Mouse (Mus musculus): ENCODE measurements around the gene Mroh3. TPM values are rescaled to one million over a fixed set of nuclear protein-coding genes. Genes with fewer than 3 reads are reported as not detected.

Gene Mroh3
- 1.6 and 2.6 TPM in 2 replicates for polyA plus RNA-seq (2012; rRNA removed)

DNA sequence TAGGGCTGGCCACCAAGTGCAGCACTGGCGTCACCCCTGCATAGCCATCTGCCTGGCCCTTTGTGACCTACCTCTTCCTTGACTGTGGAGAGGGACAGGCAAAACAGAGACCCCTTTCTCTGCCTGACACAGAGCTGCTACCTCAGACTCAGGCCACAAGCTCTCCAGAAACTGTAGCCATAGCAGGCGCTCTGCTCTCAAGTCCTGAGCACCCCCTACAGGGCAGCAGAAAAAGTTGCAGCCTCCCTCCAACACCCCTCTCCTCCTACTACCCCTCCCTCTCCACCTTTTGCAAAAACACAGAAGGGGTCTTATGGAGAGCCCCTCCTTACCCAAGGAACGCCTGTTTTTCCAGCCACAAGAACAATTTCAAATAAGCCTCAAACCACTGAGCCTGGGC is at the start of gene Mroh3:
TSS of gene Mroh3 (minus strand) at position 26 of the 400 bp plus-strand sequence.

DNA sequence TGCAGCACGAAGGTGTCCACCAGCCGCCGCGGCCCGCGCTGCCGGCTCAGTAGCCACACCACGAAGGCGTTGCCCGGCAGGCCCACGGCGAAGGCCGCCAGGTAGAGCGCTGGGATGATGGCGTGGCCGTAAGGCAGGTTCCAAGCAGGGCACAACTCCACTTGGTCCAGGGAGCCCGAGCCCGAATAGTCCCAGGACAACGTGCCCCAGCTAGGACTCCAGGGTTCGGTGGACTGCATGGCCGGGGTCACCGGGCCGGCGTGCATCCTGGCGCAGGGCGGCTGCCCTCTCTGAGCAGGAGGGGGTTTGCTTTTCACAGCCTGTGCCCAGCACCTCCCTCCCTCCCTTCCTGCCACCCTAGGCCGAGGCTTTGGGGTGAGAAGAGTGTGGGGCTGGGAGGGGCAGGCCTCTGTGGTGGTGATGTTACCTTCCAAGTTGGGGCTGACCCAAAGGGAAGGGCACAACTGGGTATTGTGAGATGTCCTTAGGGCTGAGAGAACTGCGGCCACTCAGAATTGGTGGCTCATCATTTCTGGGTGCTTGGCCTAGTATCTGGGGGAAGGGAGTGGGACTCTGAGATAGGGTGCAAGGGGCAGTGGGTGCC is 48.1 kb upstream of the Mroh3 start, which contains the start of gene Gpr25:
TSS of gene Gpr25 (minus strand) at position 239 of the 604 bp plus-strand sequence.

DNA sequence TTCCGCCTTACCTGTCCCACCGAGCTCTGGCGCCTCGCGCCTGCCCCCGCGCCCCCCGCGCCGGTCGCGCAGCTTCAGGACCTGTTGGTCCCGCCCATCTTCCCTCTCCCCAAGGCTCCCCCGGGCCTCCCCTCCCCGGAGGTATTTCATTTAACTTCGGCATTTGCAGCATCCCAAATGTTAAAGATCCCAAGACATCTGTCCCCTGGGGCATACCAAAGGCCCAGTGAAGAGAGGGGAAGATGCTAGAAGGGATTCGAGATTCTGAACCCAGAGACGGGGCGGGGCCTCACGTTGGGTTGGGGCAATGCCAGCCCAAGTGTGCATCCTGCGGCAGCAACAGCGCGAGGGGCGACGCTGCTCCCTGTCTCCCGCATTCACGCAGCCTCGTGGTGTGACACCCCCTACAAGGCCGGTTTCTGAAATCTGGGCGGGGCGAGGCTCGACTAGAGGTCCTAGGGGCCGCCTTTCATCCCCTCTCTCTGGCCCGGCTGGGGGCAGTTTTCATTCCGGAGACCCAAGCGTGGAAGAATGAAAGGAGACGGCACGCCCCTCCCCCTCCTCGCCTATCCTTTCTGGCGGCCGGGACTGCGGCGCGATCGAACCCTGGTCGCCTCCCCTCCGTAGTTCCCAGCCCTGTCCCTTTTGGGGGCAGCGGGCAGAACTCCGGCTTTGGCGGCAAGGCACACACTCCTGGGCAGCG is 21.4 kb upstream of the Mroh3 start, which contains the start of gene Inava:
TSS of gene Inava (minus strand) at position 373 of the 703 bp plus-strand sequence.

Other genes with a start within 250 kb of the Mroh3 start
- gene Igfn1, start 206.5 kb downstream of the Mroh3 start, polyA plus RNA-seq (2012; rRNA removed) = 0.11 and 0.15 TPM in 2 replicates
- gene Tmem9, start 204.7 kb downstream of the Mroh3 start, polyA plus RNA-seq (2012; rRNA removed) = 38.3 and 39.9 TPM in 2 replicates
- gene Ascl5, start 162.0 kb downstream of the Mroh3 start, polyA plus RNA-seq (2012; rRNA removed) = not detected in 2 replicates
- 1.3 and 2.5 TPM in 2 replicates for gene Cacna1s, start 160.1 kb downstream of the Mroh3 start, polyA plus RNA-seq (2012; rRNA removed)
- 2.4 and 2.6 TPM in 2 replicates for gene Kif21b, start 81.4 kb downstream of the Mroh3 start, polyA plus RNA-seq (2012; rRNA removed)
- gene Inava, start 21.4 kb upstream of the Mroh3 start, polyA plus RNA-seq (2012; rRNA removed) = 54.0 and 55.3 TPM in 2 replicates
- 0.13 and 0.75 TPM in 2 replicates for gene Gpr25, start 48.0 kb upstream of the Mroh3 start, polyA plus RNA-seq (2012; rRNA removed)
- 3.8 and 5.4 TPM in 2 replicates for gene Camsap2, start 133.3 kb upstream of the Mroh3 start, polyA plus RNA-seq (2012; rRNA removed)
- 0.40 and 0.57 TPM in 2 replicates for gene Ddx59, start 202.4 kb upstream of the Mroh3 start, polyA plus RNA-seq (2012; rRNA removed)